Mouse (Mus musculus): ENCODE results near the gene Klf14.

Klf14 gene

DNA sequence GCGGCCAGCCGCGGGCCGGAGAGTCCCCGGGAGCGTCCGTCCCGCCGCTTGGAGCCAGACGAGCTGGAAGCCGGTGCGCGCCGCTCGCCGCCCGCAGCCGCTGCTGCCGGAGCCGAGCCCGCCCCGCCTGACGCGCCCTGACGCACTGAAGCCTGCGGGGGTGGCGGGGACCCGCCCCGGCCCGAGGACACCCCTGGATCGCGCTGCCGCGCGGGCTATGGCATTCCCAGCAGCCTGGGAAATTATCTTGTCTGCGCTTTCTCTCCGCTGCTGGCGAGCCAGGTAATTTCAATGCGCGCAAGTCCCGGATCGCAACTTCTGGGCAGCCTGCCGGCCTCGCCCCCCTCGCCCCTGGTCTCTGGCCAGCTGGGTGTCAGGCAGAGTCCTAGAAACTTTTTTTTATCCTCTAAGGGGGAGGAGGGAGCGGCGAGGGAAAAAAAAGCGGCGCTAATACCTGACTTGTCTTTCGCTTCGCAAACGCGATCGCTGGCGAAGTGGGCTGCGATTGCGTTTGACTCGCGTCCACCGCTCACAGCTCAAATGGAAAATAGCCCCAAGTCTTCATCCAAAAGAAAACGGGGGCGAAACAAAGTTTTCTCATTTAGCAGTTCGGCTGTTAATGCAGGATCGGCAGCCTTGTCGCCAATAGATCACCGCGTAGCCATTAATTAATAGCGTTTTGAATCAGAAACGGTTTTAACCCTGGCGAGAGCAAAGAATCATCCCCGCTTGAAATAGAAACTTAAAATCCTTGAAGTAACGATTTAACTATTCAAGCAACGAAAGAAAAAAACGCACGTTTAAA lies at the start of gene Klf14:
Gene Klf14 (minus strand): TSS at position 343 of the 805 bp plus-strand sequence.
- no peak for DNase-seq (ENCODE audit: low spot score)

DNA sequence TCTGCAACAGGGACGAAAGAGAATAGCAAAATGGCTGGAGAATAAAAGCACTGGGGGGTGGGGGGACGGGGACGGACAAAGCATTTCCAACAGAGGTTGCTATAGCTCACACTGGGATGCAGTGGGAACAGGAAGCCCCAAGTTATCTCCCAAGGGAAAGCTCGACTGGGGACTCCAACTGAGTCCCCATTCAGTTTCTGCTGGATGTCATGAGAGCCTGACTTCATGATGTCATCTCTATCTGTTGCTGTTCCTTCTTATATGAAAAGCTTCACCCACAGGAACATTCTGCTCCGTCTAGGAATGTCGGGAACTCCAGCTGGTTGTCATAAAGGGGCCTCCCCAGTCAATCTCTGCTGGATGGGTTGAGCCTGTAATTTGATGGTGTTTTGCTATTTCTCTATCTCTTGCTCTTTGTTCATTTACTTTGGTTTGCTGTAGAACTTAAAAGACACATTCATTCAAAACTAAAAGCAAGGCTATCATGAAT lies 47.3 kb upstream of the Klf14 start:
- no peak for DNase-seq (ENCODE audit: low spot score)

DNA sequence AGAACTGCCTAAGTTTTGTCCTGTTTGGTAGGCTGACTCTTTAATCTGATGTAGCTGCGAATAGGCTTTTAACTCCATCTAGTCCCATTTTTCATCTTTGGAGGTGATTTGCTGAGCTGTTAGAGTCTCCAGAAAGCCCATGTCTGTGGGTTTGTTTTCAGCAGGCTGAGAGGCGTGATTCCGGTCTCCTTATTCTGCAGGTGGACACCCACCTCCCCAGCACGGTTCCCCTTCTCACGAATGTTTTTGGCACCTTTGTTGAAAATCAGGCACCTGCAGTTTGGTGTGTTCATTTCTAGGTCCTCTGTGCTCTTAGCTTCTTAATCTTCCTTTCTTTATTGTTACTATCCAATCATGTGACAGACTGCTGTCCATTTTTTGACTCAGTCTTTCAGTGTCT lies 27.5 kb upstream of the Klf14 start:
- DNase-seq (ENCODE audit: low spot score) = no peak

DNA sequence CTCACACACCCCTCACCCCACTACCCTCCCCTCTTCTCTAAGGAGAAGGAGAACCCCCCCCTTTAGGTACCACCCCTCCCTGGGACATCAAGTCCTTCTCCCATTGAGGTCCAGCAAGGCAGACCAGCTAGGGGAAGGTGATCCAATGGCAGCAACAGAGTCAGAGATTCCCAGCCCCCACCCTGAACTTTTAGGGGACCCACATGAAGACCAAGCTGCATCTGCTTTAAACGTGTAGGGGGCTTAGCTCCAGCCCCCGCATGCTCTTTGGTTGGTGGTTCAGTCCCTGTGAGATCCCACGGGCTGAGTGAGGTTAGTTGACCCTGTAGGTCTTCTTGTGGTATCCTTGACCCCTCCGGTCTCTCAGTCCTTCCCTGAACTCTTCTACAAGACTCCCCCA lies 24.1 kb upstream of the Klf14 start:
- no peak for DNase-seq (ENCODE audit: low spot score)

DNA sequence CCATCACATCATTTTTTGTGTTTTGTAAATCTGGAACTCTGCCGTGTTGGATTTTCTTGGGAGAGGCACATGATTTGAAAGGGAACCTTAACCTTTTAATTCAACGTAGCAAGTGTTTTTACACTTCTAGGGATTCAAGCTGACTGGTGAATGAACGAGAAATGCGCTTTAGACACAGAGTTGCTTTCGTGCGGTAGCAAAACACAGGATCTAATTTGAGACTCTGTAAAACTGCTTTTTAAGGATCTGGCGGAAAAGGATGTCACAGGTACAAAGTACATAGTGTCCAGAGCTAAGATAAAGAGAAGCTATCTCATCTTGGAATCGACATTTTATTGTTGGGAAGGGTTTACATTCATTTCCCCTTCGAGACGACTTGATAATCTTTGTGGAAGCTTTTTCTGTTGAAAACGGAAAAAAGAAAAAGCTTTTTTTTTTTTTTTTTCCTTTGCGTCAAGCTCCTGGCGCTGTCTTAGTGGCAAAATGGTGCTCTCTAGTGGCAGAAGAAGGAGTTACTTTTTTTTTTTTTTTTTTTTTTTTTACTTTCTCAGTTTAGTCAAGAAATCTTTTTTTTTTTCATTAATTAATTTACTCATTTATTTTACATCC lies 23.6 kb upstream of the Klf14 start:
- DNase-seq (ENCODE audit: low spot score) = no peak

DNA sequence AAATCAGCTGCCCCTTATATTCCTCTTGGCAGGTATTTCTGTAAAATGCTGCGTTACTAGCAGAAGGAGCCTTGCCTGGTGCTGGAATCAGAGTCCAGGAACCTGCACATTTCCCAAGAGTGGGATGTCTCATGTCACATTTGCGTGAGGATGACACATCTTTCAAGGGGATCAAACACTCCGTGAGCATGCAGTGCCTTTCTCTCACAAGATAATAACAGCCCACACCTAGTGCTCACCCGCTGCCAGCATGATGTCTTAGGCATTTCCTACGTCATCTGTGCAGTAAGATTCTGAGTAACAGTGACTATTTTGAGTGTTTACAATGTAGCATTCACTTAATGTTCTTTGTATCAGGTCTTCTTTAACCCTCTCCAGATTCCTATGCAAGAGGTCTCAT lies 22.5 kb upstream of the Klf14 start:
- DNase-seq (ENCODE audit: low spot score) = no peak

DNA sequence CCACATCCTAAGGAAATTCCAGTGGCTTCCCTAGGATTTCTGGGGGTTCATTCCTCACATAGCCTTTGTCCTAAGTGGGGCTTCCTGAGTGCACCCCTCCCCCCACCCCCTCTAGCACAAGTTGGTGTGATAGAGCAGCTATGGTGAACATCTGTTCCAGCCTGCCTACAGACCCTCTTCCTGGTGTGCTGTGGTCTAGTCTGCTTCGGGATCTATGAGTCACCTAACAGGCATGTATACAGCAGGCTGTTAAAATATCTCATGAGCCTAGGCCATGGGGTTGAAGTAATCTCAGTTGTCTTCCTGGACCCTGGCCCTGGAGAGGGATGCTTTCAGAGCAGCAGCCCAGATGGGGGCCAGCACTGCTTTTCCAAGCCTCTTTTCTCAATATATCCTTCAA lies 19.7 kb upstream of the Klf14 start:
- DNase-seq (ENCODE audit: low spot score) = no peak

DNA sequence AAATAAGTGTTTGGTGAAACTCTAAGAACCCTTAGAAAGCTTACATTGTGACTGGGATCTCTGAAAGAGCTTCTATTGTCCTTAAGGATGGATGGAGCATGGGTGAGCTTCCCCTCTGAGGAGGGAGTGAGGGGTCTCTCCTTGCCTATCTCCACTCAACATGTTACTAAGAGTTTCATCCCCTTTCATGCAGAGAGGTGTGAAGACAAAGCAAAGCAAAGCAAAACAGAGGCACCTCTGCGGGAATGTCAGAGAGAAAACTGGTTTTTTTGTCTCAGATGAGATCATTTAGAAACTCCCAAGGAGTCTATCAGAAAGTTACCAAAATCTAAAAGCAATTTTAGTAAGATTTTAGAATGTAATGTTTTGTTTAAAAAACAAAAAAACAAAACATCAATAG lies 13.2 kb upstream of the Klf14 start:
- no peak for DNase-seq (ENCODE audit: low spot score)

DNA sequence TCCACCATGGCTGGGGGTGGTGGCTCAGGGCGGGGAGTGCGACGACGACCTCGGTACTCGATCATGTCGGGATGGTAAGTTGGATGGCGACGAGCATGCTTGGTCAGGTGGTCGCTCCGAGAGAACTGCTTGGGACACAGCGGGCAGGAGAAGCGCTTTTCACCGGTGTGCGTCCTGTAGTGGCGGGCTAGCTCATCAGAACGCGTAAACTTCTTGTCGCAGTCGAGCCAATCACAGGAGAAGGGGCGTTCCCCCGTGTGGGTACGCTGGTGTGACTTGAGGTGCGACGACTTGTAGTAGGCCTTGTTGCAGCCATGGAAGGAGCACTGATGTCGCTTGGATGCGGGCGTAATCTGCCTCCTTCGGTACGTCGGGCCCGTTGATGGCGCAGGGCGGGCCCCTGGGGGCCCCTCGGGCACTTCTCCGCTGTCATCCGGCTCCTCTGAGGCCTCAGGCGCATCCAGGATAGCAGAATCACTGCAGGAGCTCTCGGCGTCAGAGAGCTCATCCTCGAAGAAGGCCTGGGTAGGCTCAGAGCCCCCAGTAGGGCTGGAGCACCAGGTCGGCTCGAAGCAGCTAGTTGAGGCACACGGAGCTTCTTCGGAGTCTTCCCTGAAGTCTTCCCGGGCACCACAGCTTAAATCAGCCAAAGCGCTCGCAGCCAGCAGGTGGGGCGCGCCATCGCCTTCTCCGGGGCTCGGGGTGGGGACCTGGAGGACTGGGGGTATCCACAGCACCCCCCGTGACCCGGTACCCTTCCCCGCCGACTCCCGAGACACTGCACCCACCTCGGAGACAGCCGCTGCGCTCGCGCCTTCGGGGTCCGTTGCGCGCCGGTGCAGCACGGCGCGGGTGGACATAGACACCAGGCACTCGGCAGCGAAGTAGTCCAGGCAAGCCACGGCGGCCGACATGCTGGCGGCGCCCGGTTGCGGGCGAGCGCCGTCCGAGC lies 818 bp downstream of the Klf14 start:
- DNase-seq (ENCODE audit: low spot score) = no peak

DNA sequence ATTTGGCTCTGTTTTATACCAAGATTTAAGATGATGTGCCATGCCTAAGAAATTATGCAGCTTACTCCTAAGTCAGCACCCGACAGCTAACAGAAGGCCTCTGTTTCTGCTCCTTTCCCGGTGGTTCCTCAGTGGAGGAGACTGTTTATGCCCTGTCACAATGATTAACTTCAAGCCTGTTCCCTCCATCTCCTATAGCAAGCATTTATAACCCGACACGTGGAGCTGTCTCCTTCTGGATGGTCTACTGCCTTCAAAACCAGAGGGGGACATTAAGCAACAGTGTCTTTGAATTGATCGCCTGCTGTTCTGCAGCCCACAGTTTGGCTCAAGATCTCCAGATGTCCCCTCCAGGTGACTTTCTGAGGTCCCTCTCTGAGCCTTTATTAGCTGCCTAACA lies 19.6 kb downstream of the Klf14 start:
- DNase-seq (ENCODE audit: low spot score) = no peak

DNA sequence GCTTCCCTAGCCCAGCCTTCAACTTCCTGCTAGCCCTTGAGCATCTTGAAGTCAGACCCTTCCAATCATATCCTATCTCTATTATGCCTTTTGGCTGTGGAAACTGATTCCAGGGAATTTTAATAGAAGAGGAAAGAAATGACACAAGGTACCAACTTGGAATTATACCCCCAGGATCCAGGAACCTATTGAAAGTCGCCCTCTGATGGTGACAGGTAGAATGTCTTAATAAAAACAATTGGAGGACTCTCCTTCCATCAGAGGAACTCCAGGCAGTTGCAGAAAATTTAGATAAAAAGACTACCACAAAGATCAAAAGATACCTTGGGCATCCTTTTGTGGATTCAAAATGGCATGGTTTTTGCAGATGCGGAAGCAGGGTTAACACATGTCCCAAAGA lies 36.1 kb downstream of the Klf14 start:
- no peak for DNase-seq (ENCODE audit: low spot score)

DNA sequence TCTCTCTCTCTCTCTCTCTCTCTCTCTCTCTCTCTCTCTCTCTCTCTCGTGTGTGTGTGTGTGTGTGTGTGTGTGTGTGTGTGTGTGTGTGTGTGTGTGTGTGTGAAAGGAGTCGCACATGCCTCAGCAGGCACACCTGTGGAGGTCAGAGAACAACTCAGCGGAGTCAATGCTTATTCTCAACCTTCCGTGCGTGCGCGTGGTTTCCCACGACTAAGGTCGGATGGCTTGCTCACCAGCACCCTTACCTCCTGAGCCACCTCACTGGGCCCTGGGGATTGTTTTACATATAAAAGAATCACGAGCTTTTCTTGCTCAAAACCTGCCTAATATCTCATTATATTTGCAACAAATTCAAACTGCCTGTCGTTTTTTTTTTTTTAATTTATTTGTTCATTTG lies 37.1 kb downstream of the Klf14 start:
- DNase-seq (ENCODE audit: low spot score) = no peak

DNA sequence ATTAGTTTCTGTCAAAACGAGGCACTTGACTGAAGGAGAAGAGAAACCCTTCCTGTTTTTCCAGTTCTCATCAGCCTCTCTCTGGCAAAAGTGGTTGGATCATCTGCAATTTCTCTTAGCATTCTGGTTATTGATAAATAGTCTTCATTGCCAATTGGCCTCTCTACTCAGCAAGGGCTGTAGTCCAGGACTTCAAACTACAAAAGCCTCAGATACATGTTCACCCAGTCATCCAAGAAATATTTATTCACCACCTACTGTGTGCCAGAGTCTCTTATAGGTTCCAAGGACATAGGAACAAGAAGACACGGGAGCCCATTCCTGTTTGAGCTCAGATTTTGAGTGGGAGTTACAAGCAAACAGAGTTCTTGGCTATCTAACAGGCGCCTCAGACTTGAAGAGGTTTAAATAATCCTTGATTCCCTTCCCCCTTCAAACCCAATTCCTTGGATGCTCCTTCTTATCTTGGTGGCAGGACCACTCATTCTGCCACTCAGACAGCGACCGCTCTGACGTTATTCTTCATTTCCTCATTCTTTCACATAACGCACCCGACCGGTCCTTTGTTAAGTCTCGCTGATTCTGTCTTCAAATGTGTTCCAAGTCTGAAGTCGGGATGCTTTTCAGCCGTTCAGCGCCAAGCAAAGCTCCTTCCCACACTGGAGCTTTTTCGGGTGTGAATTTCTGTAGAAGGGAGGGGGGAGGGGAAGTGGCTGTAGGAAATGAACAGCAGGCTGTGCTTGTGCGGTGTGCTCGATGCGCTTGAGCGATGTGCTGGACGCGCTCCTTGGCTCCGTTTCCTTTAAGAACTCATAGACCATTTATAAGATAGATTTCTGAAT lies 37.8 kb downstream of the Klf14 start:
- no peak for DNase-seq (ENCODE audit: low spot score)

DNA sequence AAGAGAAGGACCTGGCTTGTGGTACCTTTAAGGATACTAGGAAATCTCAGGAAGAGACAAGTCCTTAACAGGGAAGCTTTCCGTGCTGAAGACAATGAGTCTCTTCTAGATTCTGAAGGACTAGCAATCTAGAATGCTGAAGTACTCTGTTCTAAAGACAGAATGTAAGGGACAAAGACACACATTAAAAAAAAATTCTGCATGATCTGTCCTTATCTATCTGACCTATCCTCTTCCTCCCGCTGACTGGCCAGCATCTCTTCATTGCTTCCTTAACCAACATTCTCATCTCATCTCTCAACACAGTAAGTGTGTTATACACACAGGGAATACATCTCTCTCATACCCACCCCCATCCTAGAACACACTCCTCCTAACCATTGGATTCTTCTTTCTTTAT lies 43.4 kb downstream of the Klf14 start, which contains the start of gene Tsga13:
Gene Tsga13 (minus strand): TSS at position 101 of the 400 bp plus-strand sequence.
- DNase-seq (ENCODE audit: low spot score) = no peak

DNA sequence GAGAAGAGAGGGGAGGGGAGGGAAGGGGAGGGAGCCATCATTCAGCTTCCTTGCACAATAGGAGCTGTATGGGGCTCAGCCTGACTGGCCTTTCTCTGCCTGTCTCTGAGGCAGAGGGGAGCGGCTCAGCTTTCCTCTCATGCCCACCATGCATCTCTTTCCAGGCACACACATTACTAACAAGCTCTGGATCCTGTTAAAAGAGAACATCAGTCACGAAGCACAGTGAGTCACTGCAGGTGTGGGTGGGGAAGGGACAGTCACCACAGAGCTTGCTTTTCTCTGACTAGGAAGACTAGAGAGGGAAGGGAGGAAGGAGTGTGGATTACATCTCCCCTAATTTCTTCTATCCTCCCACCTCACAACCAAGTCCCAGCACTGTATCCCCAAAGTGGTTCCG lies 50.9 kb downstream of the Klf14 start:
- DNase-seq (ENCODE audit: low spot score) = no peak

All from lung, postnatal 25 days (tissue).